Mouse (Mus musculus) cerebellum, adult 11-12 months (tissue): ENCODE data around the gene Spdye4b.

ENCODE experiments used
- DNase-seq: peaks from one replicate; pipeline ENCODE4 v3.0.0; 2022

Gene Spdye4b

GRCm38 (mm10) chr5:143222287-143222686 is 41.5 kb downstream of the Spdye4b start:
- DNase-seq: no peak

- no peak for DNase-seq
Observed at GRCm38 (mm10) chr5:143226790-143227189, 46.0 kb downstream of the Spdye4b start, which contains the start of gene Spdye4a. Spdye4a (minus strand) TSS chr5:143226890.

GRCm38 (mm10) chr5:143235028-143235693 is 54.3 kb downstream of the Spdye4b start, which contains the start of gene Zfp12:
Zfp12 (plus strand) TSS chr5:143235163.
- DNase-seq: peak; percentile 97

- DNase-seq: no peak
Observed at GRCm38 (mm10) chr5:143236036-143236435, 55.2 kb downstream of the Spdye4b start.

GRCm38 (mm10) chr5:143244926-143245325 is 64.1 kb downstream of the Spdye4b start:
- DNase-seq: no peak

GRCm38 (mm10) chr5:143252039-143252438 is 71.2 kb downstream of the Spdye4b start:
- peak; percentile 55 for DNase-seq

- DNase-seq: no peak
Observed at GRCm38 (mm10) chr5:143252791-143253185, 72.0 kb downstream of the Spdye4b start.

- DNase-seq: peak; percentile 76
Observed at GRCm38 (mm10) chr5:143253186-143253880, 72.5 kb downstream of the Spdye4b start.

- peak; percentile 70 for DNase-seq
Observed at GRCm38 (mm10) chr5:143253881-143254486, 73.2 kb downstream of the Spdye4b start.
